Mouse (Mus musculus): ENCODE data around the gene Dmap1. TPM values are rescaled to one million over a fixed set of nuclear protein-coding genes. Genes with fewer than 3 reads are reported as not detected.

Gene Dmap1
- polyA plus RNA-seq, 1 experiment from 2014 or later: 78.7 TPM

DNA sequence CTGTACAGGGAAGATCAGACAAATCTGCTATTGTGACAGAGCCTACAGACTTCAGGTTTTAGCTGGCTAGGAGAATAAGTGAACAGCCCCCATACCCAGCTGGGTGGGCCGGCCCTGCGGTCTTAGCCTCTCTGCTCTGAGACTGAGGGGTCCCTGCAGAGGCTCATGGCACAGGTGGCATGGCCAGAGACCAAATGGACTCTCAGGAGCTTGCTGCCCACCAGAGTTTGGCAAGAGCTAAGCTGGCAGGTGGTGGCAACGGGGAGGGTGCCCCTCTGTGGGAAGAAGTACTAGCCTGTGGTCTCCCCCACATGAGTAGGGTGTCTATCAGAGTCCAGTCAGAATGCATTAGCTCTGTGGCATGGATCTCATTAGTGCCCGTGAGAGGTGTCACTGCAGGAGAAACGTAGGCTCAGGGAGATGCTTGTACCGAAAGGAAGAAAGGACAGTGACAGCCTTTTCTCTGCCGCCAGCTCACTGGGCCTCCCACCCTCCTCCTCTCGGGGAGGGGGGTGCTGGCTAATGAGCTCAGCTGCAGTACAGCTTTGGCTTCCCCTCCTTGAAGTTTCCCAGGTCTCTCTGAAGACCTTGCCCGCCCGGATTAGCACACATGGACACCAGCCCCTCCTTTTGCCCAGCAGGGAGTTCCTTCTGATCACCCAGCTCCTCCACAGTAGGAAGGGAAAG, 27.9 kb downstream of the Dmap1 start:
- no peaks in the 10 kb centered on the region for H3K36me3 ChIP-seq
- H3K9ac ChIP-seq (replicated peaks): no peak overlapping the region
- H3K27ac ChIP-seq (replicated peaks): peak overlapping the region; percentile 54
- no peak overlapping the region for H3K4me3 ChIP-seq
- no peaks in the 10 kb centered on the region for H3K27me3 ChIP-seq
- peaks cover 63% of the 10 kb centered on the region for H3K4me1 ChIP-seq
- no peak for ATAC-seq (replicated peaks)
- 7% methylated on average over 10 of the region's 10 CpGs for WGBS
- H3K9me3 ChIP-seq: no peaks in the 10 kb centered on the region
- no peak overlapping the region for H3K4me2 ChIP-seq (replicated peaks)

DNA sequence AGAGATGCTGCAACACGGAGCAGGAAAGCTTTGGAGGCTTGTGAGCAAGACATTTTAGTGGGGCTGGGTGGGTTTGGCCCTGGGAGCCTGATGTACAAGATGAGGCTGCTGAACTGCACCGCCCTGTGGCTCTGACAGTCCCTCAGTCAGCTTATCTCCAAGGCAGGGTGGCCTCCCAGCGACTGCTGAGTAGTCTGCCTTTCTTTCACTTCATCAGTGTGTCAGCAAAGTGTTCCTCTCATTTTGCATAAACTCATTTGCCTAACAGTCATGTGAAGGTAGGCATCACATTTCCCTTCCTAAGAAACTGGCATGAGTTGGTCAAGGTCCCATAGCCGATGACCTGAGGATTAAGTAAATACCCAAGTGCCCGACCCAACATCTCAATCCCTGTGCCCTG, 29.3 kb downstream of the Dmap1 start:
- Histone ChIP-seq H3K9ac (replicated peaks) (no peak overlapping the region), H3K36me3 (no peaks in the 10 kb centered on the region), H3K27ac (replicated peaks) (no peak overlapping the region; the same call in 1 of the 2 replicates), H3K4me3 (no peak overlapping the region), H3K27me3 (no peaks in the 10 kb centered on the region), H3K4me2 (replicated peaks) (no peak overlapping the region), H3K9me3 (no peaks in the 10 kb centered on the region), H3K4me1 (peaks cover 50% of the 10 kb centered on the region)
- WGBS: 54% methylated on average over 5 of the region's 5 CpGs
- ATAC-seq (replicated peaks): no peak

DNA sequence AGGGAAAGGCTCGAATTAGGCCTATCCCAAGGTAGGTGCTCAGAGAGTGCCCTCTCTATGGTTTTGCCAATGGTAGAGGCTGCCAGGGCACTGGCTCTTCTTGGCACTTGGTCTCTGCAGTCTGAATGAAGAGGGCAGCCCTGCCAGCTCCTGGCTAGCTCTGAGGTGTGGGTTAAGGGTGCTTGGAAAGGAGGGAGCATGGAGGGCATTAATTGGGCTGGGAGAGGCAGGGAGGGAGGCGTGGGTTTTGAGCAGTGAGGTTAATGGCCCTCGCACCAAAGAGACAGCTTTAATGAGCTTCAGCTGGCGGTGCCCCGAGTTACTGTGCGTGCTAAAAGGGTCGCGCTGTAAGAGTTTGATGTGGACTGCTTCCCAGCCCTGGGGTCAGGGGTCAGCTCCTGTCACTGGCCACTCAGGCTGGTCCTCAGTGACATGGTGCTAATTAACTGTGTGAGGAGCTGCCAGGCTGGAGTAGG, 30.4 kb downstream of the Dmap1 start:
- Histone ChIP-seq H3K9ac (replicated peaks) (no peak overlapping the region), H3K27ac (replicated peaks) (0 out of 2 replicates have a peak overlapping the region, but pooled peaks have one; percentile 38), H3K27me3 (no peaks in the 10 kb centered on the region), H3K9me3 (no peaks in the 10 kb centered on the region), H3K4me2 (replicated peaks) (no peak overlapping the region), H3K36me3 (no peaks in the 10 kb centered on the region), H3K4me1 (peaks cover 50% of the 10 kb centered on the region), H3K4me3 (no peak overlapping the region)
- WGBS: 5% methylated on average over 8 of the region's 8 CpGs
- ATAC-seq (replicated peaks): peak; percentile 52

DNA sequence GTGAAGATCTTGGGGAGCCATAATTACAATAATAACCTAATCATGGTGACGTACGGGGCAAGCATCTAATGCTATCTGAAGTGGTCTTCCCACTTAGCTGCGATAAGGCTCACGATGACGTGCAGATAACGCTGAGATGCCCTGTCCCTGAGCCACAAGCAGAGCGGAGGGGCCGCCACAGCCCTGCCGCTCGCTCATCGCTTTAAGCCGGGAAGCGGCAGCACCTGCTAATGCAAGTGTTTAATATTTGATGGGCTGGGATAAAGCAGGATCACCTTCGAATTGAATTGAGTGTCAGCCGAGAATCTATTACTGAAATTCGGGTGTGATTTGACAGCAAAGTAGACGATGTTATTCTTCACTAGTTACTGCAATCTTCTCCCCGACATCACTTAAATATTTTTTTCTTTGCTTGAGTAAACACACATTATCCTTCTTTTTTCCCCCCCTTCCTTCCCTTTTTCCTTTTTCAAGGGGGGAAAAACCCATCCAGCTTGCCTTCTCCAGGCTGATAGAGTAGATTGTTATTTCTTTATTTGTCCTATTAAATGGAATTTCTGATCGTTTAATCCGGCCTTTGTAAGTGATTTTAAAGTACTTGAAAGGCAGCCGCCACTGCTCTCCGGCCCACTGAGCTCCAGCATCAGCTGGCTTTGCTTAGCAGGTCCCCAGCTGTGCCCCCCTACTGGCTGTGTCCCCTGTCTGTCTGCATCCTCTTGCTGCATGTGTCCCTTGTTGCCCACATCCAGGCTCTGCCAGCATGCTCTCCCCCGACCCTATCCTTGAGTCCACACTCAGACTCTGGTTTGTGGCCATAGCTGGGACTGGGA, 34.9 kb downstream of the Dmap1 start:
- Histone ChIP-seq H3K27me3 (no peaks in the 10 kb centered on the region), H3K27ac (replicated peaks) (peak overlapping the region; percentile 32; the same call in 1 of the 2 replicates), H3K9ac (replicated peaks) (no peak overlapping the region), H3K4me1 (peaks cover 49% of the 10 kb centered on the region), H3K36me3 (no peaks in the 10 kb centered on the region), H3K4me2 (replicated peaks) (no peak overlapping the region), H3K4me3 (no peak overlapping the region), H3K9me3 (no peaks in the 10 kb centered on the region)
- no peak for ATAC-seq (replicated peaks)
- WGBS: 19% methylated on average over 23 of the region's 23 CpGs

DNA sequence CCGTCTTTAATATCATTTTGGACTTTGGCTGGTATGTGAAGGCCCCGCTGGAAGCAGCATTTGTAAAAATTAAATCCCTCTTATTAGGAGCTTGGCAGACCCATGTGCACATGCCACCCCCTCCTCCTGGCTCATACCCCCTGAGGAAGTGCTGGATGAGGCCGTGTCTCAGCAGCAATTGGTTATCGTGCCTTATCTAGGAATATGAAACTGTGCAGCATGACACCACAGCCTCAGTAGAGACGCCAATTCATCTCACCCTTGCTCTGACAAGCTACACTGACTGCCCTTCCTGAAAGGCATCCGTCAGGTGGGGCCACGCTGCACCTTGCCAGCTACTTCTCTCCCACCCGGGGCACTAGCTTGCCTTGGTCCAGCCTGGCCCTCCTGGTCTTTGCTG, 35.6 kb downstream of the Dmap1 start:
- ATAC-seq (replicated peaks): no peak
- Histone ChIP-seq H3K27me3 (no peaks in the 10 kb centered on the region), H3K9ac (replicated peaks) (no peak overlapping the region), H3K4me2 (replicated peaks) (no peak overlapping the region), H3K4me3 (no peak overlapping the region), H3K36me3 (no peaks in the 10 kb centered on the region), H3K9me3 (no peaks in the 10 kb centered on the region), H3K4me1 (peaks cover 42% of the 10 kb centered on the region), H3K27ac (replicated peaks) (0 out of 2 replicates have a peak overlapping the region, but pooled peaks have one; percentile 31)
- WGBS: 41% methylated on average over 8 of the region's 8 CpGs

DNA sequence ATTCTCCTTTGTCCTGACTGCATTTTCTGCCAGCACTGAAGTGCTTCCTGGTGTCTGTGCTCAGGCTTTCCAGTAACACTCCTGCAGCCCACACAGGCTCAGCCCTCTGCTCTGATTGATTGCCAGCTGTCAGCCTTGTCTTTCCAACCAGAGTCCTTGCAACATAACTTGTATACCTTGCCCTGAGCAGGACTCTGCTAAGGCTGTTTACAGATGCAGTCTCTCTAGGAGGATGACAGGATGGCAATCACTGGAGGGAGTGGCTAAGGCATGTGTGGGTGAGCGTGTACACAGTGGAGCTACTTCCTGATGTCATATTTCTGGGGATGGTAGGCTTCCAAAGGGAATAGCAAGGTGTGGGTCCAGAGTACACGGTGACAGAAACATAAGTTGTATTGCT, 36.2 kb downstream of the Dmap1 start:
- Histone ChIP-seq H3K27me3 (no peaks in the 10 kb centered on the region), H3K4me1 (peaks cover 42% of the 10 kb centered on the region), H3K4me2 (replicated peaks) (no peak overlapping the region; the same call in 1 of the 2 replicates), H3K4me3 (no peak overlapping the region), H3K9me3 (no peaks in the 10 kb centered on the region), H3K36me3 (no peaks in the 10 kb centered on the region), H3K27ac (replicated peaks) (peak overlapping the region; percentile 74), H3K9ac (replicated peaks) (no peak overlapping the region)
- 45% methylated on average over 2 of the region's 2 CpGs for WGBS
- ATAC-seq (replicated peaks): peak; percentile 34

DNA sequence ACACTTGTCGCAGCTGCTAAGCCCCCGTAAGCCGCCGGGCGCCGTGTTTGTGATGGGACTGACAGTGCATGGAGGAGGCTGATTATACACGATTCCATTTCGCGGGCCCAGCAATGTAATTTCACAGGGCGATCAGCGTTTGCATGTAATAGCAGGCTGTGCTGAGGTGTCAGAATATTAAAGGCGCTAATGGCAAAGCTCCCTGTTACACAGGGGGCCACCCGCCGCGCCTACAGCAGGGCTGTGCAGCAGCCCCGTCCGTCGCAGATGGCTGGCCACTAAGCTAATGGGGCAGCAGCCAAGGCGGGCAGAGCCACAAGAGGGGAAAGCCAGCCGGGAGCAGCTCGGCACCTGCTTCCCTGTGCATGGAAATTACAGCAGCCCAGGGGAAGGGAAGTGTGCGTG, 37.0 kb downstream of the Dmap1 start:
- Histone ChIP-seq H3K36me3 (no peaks in the 10 kb centered on the region), H3K27ac (replicated peaks) (peak overlapping the region; percentile 74), H3K9ac (replicated peaks) (no peak overlapping the region; the same call in 1 of the 2 replicates), H3K4me1 (peaks cover 39% of the 10 kb centered on the region), H3K27me3 (no peaks in the 10 kb centered on the region), H3K4me2 (replicated peaks) (peak overlapping the region; percentile 34), H3K9me3 (no peaks in the 10 kb centered on the region), H3K4me3 (no peak overlapping the region)
- ATAC-seq (replicated peaks): peak; percentile 89
- 10% methylated on average over 22 of the region's 22 CpGs for WGBS

DNA sequence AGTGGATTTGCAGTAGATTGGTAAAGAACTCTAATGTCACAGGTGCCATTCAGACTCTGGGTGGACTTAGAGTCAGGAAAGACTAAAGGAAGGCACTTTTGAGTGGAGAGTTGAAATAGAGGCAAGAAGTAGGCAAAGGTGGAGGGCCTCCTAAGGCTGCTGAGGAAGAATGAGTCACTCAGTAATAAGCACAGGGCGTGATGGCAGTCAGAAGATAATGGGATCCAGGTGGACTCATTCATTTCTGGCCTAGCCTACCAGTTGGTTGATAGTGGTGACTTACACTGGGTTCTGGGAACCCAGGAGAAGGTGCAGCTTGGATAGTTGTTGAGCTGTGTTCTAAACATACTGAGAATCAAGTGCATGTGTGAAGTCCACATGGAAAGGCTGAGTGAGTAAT, 40.3 kb downstream of the Dmap1 start:
- H3K4me2 ChIP-seq (replicated peaks): no peak overlapping the region
- H3K9ac ChIP-seq (replicated peaks): no peak overlapping the region
- H3K4me1 ChIP-seq: peaks cover 36% of the 10 kb centered on the region
- no peak for ATAC-seq (replicated peaks)
- H3K27ac ChIP-seq (replicated peaks): no peak overlapping the region
- WGBS: 83% methylated on average over 1 of the region's 1 CpGs
- H3K9me3 ChIP-seq: no peaks in the 10 kb centered on the region
- H3K27me3 ChIP-seq: no peaks in the 10 kb centered on the region
- H3K4me3 ChIP-seq: no peak overlapping the region
- no peaks in the 10 kb centered on the region for H3K36me3 ChIP-seq

DNA sequence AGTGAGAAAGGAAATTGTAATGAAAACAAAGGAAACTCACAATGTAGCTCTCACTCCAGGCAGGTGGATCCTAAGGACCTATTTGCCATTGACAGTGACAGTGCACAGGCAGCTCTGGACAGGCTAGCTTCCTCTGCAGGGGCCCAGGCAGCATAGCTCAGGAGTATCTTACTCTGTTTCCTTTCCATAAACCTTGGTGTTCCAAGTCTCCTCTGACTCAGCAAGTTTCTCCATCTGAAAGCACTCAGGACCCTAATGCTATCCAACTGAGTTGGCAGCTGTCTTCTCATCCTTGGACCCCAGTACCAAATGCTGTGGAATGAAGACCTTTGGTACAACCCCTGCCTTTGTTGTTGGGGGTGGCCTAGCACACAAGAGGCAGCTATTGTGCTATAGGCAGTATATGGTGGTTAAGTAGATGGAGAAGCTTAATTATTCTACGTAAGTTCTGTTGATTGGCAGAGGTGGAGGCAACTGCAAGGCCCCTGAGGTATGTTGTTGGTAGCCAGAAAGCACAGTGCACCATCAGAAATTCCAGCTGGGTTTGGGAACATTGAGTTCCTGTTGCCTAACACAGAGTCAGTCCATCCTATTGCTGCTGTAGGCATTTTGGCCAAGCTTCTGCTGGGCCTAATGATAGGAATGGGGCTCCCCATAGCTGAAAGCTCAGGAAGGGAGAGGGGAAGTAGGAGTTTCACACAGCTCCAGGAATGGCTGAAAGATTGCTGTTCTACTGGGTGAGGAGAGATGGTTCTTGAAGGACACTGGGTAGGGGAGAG, 41.0 kb downstream of the Dmap1 start:
- WGBS: 88% methylated on average over 1 of the region's 1 CpGs
- peaks cover 35% of the 10 kb centered on the region for H3K4me1 ChIP-seq
- ATAC-seq (replicated peaks): no peak
- H3K4me2 ChIP-seq (replicated peaks): no peak overlapping the region
- H3K9me3 ChIP-seq: no peaks in the 10 kb centered on the region
- no peak overlapping the region for H3K27ac ChIP-seq (replicated peaks)
- no peaks in the 10 kb centered on the region for H3K36me3 ChIP-seq
- no peak overlapping the region for H3K9ac ChIP-seq (replicated peaks)
- H3K4me3 ChIP-seq: no peak overlapping the region
- H3K27me3 ChIP-seq: no peaks in the 10 kb centered on the region

DNA sequence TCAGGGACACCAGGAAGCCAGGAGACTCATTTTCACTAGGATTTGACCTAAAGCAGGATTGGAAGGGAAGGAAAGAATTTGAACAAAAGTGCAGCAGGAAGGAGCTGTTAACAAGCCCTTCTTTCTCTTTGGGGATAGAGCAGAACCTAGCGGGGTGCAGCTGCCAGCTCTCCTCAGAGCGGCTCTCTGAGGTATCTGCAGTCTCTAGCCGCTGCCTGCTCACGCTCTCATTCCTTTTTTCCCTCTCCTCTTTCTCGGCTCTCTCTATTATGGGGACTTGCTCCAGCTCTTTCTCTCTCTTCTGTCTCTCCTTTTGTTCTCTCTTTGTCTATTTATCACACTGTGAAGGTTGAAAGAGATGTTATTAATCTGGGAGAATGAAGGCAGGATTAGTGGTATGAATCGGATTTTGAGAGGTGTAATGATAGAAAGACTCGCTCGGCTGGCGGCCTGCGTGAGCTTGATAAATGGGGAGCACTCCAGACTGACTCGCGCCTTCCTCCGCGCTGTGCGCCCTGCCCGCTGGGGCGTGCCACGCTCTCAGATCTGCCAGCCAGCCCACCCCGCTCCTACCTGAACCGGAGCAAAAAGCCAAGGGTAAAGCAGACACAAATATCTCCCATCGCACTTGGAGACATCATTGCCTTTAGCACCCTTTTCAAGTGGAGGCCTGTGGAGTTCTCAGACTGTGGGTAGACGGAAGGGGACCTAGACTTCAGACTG, 45.0 kb downstream of the Dmap1 start:
- peak overlapping the region; percentile 25 for H3K4me2 ChIP-seq (replicated peaks)
- H3K4me3 ChIP-seq: no peak overlapping the region
- peak overlapping the region; percentile 74 for H3K27ac ChIP-seq (replicated peaks)
- 11% methylated on average over 22 of the region's 22 CpGs for WGBS
- H3K9me3 ChIP-seq: no peaks in the 10 kb centered on the region
- peak; percentile 71 for ATAC-seq (replicated peaks)
- peaks cover 22% of the 10 kb centered on the region for H3K4me1 ChIP-seq
- peak overlapping the region; percentile 27; the same call in 1 of the 2 replicates for H3K9ac ChIP-seq (replicated peaks)
- no peaks in the 10 kb centered on the region for H3K27me3 ChIP-seq
- H3K36me3 ChIP-seq: no peaks in the 10 kb centered on the region

DNA sequence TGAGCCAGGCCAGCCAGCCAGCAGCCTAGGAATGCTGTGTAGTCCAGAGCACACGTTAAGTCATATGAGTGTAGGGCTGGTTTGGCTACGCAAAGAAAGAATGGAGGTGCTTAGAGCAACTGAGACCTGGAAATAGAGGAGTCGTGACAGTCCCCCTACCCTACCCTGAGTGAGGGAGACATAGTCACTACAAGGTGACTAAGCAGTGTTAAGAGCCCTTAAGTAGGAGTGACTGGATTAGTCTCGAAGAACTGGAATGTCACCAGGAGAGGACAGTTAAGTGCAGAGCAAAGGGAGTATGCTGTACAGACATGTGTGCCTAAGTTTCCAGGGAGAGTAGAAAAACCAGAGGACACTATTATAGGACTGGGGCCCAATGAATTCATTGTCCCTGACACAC, 45.9 kb downstream of the Dmap1 start:
- no peak for ATAC-seq (replicated peaks)
- H3K9ac ChIP-seq (replicated peaks): no peak overlapping the region
- H3K9me3 ChIP-seq: no peaks in the 10 kb centered on the region
- peaks cover 22% of the 10 kb centered on the region for H3K4me1 ChIP-seq
- H3K36me3 ChIP-seq: no peaks in the 10 kb centered on the region
- no peaks in the 10 kb centered on the region for H3K27me3 ChIP-seq
- no peak overlapping the region for H3K4me3 ChIP-seq
- no peak overlapping the region for H3K4me2 ChIP-seq (replicated peaks)
- 76% methylated on average over 4 of the region's 4 CpGs for WGBS
- H3K27ac ChIP-seq (replicated peaks): peak overlapping the region; percentile 74; the same call in 1 of the 2 replicates
